In the genomic region with DNA sequence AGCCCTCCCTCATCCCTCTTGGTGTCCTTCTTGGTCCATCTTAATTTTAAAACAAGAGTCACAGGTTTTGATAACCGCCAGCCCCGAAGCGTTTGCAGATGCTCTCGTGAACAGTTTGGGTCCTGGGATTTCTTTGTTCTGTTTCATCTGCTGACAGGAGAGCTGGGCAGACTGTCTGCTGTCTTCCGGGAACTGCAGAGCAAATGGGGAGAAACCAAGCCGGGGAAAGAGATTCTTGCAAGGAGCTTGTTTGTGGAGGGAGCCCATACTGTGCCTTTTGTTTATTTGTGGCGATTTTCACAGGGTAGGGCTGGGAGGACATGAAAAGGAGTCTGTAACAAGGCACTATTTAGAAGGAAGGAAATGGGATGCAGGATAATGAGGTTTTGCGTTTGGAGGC, we compare ENCODE assay signal across 12 mouse cellular contexts.
DNase-seq lines count a peak whose midpoint lies in the region; ATAC-seq lines count a peak whose summit lies in the region.
"Had no signal": no experiment of that assay in that cellular context is flagged by ENCODE, and none has a peak within 500 bp of the region (broad histone marks: within the 10 kb centered on the region; RNA-seq: fewer than 3 reads in every experiment).

No protein-coding gene starts in this region.

- no peaks in the 10 kb centered on the region for H3K4me1 ChIP-seq in intestine, embryonic 14.5 days (replicated peaks; ENCODE audit: control insufficient read depth, insufficient read depth, low read length)
- no peaks in the 10 kb centered on the region for H3K4me1 ChIP-seq in intestine, embryonic 16.5 days (ENCODE audit: control insufficient read depth, insufficient read depth, low read length)
- peaks cover 12% of the 10 kb centered on the region; the same call in 1 of the 2 replicates for H3K4me1 ChIP-seq in embryonic facial prominence, embryonic 15.5 days
- H3K4me1 ChIP-seq in hindbrain, embryonic 16.5 days (ENCODE audit: control insufficient read depth, insufficient read depth, low read depth, low read length), result peaks cover 10% of the 10 kb centered on the region

- H3K27me3 ChIP-seq in intestine, embryonic 14.5 days (replicated peaks; ENCODE audit: control insufficient read depth, insufficient read depth, low read length), result no peaks in the 10 kb centered on the region
- no peaks in the 10 kb centered on the region for H3K27me3 ChIP-seq in intestine, embryonic 16.5 days (replicated peaks; ENCODE audit: control insufficient read depth, insufficient read depth, low read length)
- H3K27me3 ChIP-seq in embryonic facial prominence, embryonic 15.5 days, result no peaks in the 10 kb centered on the region
- no peaks in the 10 kb centered on the region for H3K27me3 ChIP-seq in hindbrain, embryonic 16.5 days (replicated peaks; ENCODE audit: control insufficient read depth, insufficient read depth, low read length)

- no peak for DNase-seq in intestine, embryonic 14.5 days (ENCODE audit: low spot score)
- DNase-seq in neural tube, embryonic 10.5 days (ENCODE audit: extremely low spot score, low spot score), result peak; percentile 16
- DNase-seq in adrenal gland, adult 2 months, result no peak
- DNase-seq in right cerebral cortex, adult 18-20 months, result no peak
- DNase-seq: adrenal gland, postnatal 25 days; gastrocnemius, adult 2 months; kidney, adult 8-10 months; liver, postnatal 0 days had no signal

- H3K9me3 ChIP-seq in intestine, embryonic 14.5 days (ENCODE audit: control insufficient read depth, low read length), result no peaks in the 10 kb centered on the region
- no peaks in the 10 kb centered on the region for H3K9me3 ChIP-seq in intestine, embryonic 16.5 days (ENCODE audit: control insufficient read depth, low read length)
- no peaks in the 10 kb centered on the region for H3K9me3 ChIP-seq in embryonic facial prominence, embryonic 15.5 days (replicated peaks)
- H3K9me3 ChIP-seq in hindbrain, embryonic 16.5 days (ENCODE audit: control insufficient read depth, low read length), result no peaks in the 10 kb centered on the region

- no peaks in the 10 kb centered on the region for H3K36me3 ChIP-seq in intestine, embryonic 14.5 days (ENCODE audit: control insufficient read depth, insufficient read depth, low read length)
- no peaks in the 10 kb centered on the region for H3K36me3 ChIP-seq in intestine, embryonic 16.5 days (ENCODE audit: control insufficient read depth, insufficient read depth, low read length)
- no peaks in the 10 kb centered on the region for H3K36me3 ChIP-seq in embryonic facial prominence, embryonic 15.5 days
- no peaks in the 10 kb centered on the region for H3K36me3 ChIP-seq in hindbrain, embryonic 16.5 days (ENCODE audit: control insufficient read depth, insufficient read depth, low read length)

- no peak for ATAC-seq in intestine, embryonic 14.5 days (replicated peaks; ENCODE audit: low FRiP score, low TSS enrichment, low read depth)
- no peak for ATAC-seq in intestine, embryonic 16.5 days
- no peak for ATAC-seq in embryonic facial prominence, embryonic 15.5 days (ENCODE audit: insufficient number of reproducible peaks, low FRiP score, low TSS enrichment, low read depth)
- 0 out of 2 replicates have a peak, but pooled peaks have one; percentile 24 for ATAC-seq in hindbrain, embryonic 16.5 days
- no peak for ATAC-seq in megakaryocyte, adult 5-6 weeks (ENCODE audit: poor library complexity, severe bottlenecking)
- ATAC-seq: liver, postnatal 0 days had no signal

- H3K27ac ChIP-seq in intestine, embryonic 14.5 days (ENCODE audit: low read depth), result no peak overlapping the region
- no peak overlapping the region for H3K27ac ChIP-seq in intestine, embryonic 16.5 days (ENCODE audit: low read length)
- H3K27ac ChIP-seq in embryonic facial prominence, embryonic 15.5 days (replicated peaks), result no peak overlapping the region
- H3K27ac ChIP-seq in hindbrain, embryonic 16.5 days (ENCODE audit: low read depth, low read length), result no peak overlapping the region
- H3K27ac ChIP-seq: gastrocnemius, adult 2 months had no signal

- 14% methylated on average over 8 of the region's 8 CpGs for WGBS in intestine, embryonic 14.5 days
- WGBS in intestine, embryonic 16.5 days, result 23% methylated on average over 8 of the region's 8 CpGs
- WGBS in embryonic facial prominence, embryonic 15.5 days, result 21% methylated on average over 8 of the region's 8 CpGs
- WGBS in hindbrain, embryonic 16.5 days, result 15% methylated on average over 8 of the region's 8 CpGs

- H3K4me2 ChIP-seq in intestine, embryonic 14.5 days (ENCODE audit: low read length), result peak overlapping the region; percentile 30
- no peak overlapping the region for H3K4me2 ChIP-seq in intestine, embryonic 16.5 days (ENCODE audit: low read depth, low read length)
- peak overlapping the region; percentile 10; the same call in 1 of the 2 replicates for H3K4me2 ChIP-seq in embryonic facial prominence, embryonic 15.5 days (replicated peaks)
- peak overlapping the region; percentile 5 for H3K4me2 ChIP-seq in hindbrain, embryonic 16.5 days (ENCODE audit: low read length)

- 0 out of 2 replicates have a peak overlapping the region, but pooled peaks have one; percentile 10 for H3K9ac ChIP-seq in intestine, embryonic 14.5 days (ENCODE audit: low read length)
- H3K9ac ChIP-seq in intestine, embryonic 16.5 days (ENCODE audit: low read depth, low read length), result no peak overlapping the region
- H3K9ac ChIP-seq in embryonic facial prominence, embryonic 15.5 days, result no peak overlapping the region
- no peak overlapping the region for H3K9ac ChIP-seq in hindbrain, embryonic 16.5 days (ENCODE audit: low read depth, low read length)
- H3K9ac ChIP-seq: liver, postnatal 0 days had no signal

- H3K4me3 ChIP-seq in intestine, embryonic 14.5 days (ENCODE audit: low read depth, low read length), result no peak overlapping the region
- no peak overlapping the region for H3K4me3 ChIP-seq in intestine, embryonic 16.5 days (ENCODE audit: low read length)
- no peak overlapping the region for H3K4me3 ChIP-seq in embryonic facial prominence, embryonic 15.5 days (replicated peaks)
- no peak overlapping the region for H3K4me3 ChIP-seq in hindbrain, embryonic 16.5 days (ENCODE audit: low read length)
- H3K4me3 ChIP-seq: gastrocnemius, adult 2 months had no signal
